Mouse (Mus musculus) embryo, embryonic 10 days (tissue): ENCODE measurements around the gene Hps5.
A peak's percentile ranks its signal among the peaks of the same experiment; 100 is the strongest.
"Not testable (repeated sequence)": the region's sequence is repeated elsewhere in the genome, so short reads cannot be mapped to it uniquely, and the experiment has no call there.

Experiments used
- DNase-seq: peaks from one replicate; pipeline ENCODE4 v3.0.0-alpha.2; 2015; ENCODE audit warnings: low spot score

Hps5 gene

GRCm38 (mm10) chr7:46795287-46796205, at the start of gene Hps5, which contains the start of gene Gtf2h1:
TSS of gene Hps5 (minus strand) at chr7:46796064.
TSS of gene Gtf2h1 (plus strand) at chr7:46796103.
- peak; percentile 97 for DNase-seq

DNA sequence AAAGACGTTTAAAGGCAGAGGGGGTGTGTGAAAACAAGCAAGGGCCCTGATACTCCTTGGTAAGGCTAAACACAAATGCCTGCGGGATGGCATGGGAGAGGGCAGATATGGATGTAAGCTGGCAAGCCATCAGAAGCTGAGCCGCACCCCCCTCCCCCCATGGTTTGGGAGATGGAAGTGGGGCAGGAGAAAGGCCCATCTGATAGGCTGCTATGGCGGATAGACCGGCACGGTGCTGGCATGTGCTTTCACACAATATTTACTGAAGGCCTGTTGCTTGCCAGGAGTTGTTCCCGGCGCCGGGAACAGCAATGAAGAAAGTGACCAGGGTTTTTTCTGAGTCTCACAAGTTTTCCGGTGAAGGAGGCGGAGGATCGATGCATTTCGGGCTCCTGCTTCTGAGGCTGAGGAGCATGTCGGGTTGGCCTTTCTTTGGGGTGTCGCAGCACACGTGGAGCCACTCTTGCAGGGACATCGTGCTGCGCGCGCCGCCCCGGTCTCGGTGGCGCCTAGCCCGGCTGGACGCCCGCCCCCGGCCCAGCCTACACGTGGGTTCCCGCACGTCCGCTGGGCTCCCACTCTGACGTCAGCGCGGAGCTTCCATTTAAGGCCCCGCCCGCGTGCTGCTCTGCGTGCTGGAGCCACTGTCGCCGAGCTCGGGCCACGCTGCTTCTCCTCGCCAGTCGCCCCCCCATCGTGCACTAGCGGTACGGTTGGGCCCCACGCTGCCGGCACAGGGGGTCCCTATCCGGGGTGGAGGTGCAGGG, 49.5 kb upstream of the Hps5 start:
- peak; percentile 97 for DNase-seq

DNA sequence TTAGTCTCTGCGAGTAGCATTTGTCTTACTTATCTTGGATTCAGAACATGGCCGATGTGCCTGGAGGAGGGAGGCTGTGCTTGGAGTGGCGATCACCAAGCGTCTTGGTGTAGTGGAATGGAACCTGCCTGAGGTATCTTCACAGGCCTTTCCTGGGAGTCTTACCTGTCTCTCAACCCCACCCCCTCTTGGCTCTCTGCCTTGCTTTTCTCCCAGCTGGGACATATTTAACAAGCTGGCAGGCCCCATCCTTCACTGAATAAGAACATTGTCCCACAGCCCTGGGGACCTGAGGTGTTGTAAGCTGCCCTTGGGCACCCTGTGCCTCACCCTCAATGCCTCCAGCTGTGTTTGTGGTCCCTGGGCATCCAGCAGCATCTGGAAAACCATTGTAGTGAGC, 47.7 kb upstream of the Hps5 start:
- no peak for DNase-seq

DNA sequence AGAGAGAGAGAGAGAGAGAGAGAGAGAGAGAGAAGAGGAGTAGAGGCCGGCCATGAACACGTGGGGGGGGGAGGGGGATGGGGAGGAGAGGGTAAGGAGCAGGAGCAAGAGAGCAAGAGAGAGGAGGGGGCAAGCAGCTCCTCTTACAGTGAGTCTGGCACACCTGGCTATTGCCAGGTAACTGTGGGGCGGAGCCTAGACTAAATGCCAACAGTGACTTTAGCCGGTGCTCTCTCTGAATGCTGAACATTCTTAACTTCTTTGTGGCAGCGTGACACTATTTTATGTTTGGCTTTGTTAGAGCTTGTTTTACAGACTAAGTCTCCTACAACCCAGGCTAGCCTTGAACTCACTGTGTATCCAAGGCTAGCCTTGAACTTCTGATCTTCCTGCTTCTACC, 46.4 kb upstream of the Hps5 start:
- DNase-seq = no peak

DNA sequence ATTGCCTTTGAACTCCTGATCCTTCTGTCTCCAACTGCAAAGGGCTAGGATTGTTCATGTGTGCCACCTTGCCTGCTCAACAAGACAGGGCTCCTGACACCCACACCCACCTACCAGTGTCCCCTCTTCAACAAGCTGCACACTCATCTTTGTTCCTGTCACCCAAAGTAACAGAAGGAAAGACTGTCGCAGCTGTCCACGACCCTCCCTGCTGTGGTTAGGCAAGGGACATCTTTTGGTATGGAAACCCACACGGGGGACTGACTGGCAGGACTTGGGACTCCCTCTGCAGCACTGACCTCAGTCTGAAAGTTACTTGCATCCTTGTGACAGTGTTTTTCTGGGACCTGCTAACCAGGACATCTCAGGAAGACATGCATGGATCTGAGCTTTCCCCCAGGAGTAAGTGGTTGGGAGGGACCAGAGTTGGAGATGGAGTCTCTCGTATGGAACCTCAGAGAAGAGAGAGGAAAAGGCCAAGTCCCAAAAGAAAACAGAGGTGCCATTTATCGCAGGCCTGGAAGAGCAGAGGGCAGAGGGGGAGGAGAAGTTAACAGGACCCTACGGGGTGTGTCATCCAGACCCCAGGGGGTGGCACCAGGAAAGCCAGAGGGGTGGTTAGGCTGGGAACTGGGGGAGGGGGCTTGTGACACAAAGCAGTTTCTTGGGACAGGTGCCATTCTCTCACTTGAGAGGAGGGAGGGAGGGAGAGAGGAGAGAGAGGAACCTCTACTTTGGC, 45.1 kb upstream of the Hps5 start, which contains the start of gene Ldha:
Ldha (plus strand) TSS at position 689 of the 739 bp plus-strand sequence.
- DNase-seq = no peak

DNA sequence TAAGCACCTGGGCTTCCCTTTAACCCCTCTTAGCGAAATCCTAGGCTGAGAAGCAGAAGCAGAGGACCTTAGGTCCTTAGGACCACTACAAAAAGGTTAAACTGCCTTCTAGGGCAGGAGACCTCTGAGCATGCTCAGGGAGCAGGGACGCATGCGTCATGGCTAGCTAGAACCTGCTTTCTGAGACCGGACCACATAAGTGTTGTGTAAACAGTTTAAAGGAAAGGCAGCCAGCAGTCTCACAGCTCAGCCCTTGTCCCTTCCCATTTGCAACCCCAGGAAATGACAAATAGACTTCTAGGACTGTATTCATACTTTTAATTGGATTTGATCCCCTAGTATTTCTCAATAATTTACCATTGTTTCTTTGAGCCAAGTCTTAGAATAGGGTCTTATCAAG, 44.5 kb upstream of the Hps5 start:
- DNase-seq = no peak

DNA sequence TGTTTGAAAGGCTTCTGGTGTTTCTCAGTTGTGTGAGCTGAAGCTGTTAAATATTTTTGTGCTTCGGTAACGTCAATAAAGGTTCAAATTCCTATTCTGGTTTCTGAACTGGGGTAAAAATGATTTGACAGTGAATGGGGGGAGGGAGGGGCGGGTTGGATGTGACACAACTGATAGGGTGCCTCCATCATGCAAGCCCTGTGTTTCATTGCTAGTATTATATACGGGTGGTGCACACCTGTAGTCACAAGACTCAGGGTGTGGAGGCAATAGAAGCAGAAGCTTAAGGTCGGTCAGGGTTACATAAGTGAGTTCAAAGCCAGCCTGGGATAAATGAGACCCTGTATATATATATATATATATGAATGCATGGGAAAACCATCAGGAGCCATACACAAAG, 44.0 kb upstream of the Hps5 start:
- no peak for DNase-seq

- DNase-seq = no peak
Measured at GRCm38 (mm10) chr7:46839446-46839845, 43.6 kb upstream of the Hps5 start.

GRCm38 (mm10) chr7:46838891-46839302, 43.0 kb upstream of the Hps5 start:
- peak; percentile 67 for DNase-seq

GRCm38 (mm10) chr7:46838104-46838671, 42.3 kb upstream of the Hps5 start:
- peak; percentile 70 for DNase-seq

DNA sequence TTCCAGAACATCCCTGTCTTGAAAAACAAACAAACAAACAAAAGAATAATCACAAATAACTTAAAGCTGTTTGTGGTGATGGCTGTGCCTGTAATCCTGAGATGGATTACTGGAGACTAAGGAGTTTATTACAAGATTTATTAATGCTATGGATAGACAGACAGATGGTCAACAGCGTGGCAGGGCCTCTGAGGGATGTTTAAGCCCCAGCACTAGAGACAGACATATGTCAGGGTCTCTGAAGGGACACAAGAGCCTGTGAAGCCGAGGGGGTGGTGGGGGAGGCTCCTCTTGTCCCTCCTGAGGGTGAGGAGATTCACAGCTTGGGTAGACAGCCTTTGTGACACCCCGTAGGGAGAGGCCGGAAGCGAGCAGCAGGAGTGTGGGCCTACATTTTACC, 41.2 kb upstream of the Hps5 start:
- DNase-seq = no peak

DNA sequence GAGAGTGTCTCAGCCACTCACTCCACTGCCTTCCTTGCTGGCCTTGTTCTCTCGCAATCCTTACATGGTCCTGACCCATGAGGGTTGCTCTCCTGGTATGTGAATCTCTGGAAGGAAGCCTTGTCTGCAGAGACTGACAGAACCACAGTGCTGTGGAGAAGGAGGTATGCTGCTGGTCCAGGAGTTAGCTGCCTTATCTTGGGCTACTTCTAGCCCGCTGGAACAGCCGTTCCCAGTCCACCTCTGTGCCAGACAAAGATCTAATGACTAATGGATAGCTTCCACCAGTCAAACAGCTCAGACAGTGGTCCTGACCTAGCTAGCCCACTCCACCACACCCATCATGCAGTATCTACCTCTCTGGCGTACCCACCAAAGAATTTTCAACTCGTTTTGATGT, 40.5 kb upstream of the Hps5 start:
- no peak for DNase-seq

DNA sequence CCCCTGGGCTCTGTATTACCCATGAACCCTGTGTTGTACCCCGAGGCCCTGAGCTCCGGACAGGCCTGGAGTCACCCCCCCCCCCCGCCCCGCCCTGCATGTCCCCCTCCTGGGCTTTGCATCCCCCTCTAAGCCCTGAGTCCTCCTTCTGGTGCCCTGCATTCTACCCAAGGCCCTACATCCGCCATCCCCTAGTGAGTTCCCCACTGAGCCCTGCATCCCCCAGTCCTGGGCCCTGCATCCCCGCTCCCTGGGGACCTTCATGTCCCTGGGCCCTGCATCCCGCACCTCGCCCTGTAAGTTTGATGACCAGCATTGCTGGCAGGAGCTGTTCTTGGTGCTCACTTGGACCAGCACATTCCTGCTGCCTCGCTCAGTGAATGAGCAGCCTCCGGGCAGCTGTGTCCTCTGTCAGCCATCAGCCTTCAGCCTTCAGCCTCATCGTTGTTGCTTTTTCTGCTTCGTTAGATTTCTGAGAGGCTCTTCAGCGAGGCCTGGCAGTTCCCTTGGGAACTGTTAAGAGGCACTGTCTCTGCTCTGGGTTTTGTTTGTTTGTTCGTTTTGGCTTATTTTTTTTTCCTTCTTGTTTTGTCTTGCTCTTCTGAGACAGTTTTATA, 39.2 kb upstream of the Hps5 start:
- DNase-seq = peak; percentile 41

GRCm38 (mm10) chr7:46833670-46834255, 37.9 kb upstream of the Hps5 start:
- no peak for DNase-seq

DNA sequence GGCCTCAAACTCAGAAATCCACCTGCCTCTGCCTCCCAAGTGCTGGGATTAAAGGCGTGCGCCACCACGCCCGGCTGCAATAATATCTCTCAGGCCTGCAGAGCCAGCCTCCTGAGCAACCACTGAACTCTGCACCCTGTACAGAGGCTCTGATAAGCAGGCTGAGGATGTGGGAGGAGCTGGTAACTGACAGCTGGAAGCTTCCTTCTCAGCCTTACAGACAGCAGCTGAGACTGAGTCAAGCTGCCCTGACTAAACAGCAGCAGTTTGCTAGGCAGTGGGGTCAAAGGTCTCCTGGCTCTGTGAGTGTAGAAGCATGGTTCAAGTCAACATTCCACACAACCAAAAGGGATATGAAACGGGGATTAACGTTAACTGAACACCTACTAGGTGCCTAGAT, 37.4 kb upstream of the Hps5 start:
- peak; percentile 75 for DNase-seq

GRCm38 (mm10) chr7:46832112-46832810, 36.4 kb upstream of the Hps5 start:
- not testable (repeated sequence) for DNase-seq

GRCm38 (mm10) chr7:46831693-46832092, 35.8 kb upstream of the Hps5 start:
- no peak for DNase-seq

DNA sequence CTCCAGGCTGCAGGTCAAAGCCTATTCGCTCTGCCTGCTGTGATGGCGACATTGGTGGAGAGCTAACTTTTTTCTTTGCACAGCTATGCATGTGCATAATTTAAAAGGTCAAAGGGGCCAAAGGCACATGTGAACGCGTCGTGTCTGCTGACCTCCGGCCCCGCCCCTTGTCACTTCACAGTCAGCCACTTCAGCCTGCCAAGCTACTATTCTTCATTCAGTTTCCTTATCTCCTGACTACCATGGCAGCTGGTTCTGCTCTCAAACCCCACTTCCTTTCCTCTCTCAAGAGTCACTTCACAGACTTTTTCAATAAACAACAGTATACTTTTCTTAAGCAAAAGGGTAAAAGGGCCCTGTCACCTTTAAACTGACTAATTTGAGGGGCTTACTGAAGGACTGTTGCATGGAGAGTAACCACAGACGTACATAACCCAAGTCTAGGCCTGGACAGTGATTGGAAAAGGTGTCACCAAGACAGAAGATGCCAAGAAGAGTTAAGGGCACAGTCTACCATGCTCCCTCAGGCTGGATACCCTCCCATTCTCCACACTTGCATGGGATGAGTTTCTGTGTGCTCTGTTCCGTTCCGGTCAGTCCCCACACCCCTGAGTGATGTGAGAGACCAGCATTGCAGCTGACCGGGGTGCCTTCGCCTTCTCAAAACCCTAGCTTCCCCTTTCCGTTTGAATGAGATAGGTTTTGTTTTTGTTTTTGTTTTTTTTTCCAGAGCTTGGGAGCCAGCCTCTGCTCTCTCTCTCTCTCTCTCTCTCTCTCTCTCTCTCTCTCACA, 35.1 kb upstream of the Hps5 start:
- DNase-seq = peak; percentile 37

GRCm38 (mm10) chr7:46829911-46830310, 34.0 kb upstream of the Hps5 start:
- no peak for DNase-seq

GRCm38 (mm10) chr7:46827803-46828184, 31.9 kb upstream of the Hps5 start:
- no peak for DNase-seq
